Mouse (Mus musculus) thymus, adult 18-20 months (tissue): ENCODE measurements at regions not wholly inside any gene's neighbourhood (a gene's known extent, or its start where the extent isn't known, plus 50 kb on each side); places are given as distances from the start of the nearest gene placed in this dataset.

ENCODE experiments used
- DNase-seq, 2 experiments: peaks; one replicate each; pipeline ENCODE4 v3.0.0; 2022; ENCODE audit warnings: mixed read lengths in 2 of 2

GRCm38 (mm10) chr6:93094730-93095360, 151.6 kb upstream of the Adamts9 start:
- DNase-seq: no peak

DNA sequence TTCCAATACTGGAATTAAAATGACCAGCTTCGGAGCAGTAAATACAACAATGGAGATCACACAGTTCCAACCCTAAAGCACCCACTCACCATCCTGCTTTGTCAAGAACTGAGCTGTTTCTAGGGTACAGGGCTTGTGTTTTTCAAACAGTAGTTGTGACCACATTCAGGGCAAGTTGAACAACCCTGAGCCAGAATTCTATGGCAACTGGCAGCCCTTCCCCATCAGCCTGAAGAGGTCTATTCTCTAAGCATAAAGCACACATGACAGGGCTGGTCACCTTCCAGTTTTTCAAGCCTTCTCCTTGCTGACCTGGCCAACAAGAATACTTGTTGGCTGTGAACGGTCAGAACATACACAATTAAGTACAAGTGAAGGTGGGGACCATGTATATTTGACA, 150.5 kb upstream of the Adamts9 start:
- no peak for DNase-seq

GRCm38 (mm10) chr6:93087329-93087728, 144.0 kb upstream of the Adamts9 start:
- DNase-seq: no peak

DNA sequence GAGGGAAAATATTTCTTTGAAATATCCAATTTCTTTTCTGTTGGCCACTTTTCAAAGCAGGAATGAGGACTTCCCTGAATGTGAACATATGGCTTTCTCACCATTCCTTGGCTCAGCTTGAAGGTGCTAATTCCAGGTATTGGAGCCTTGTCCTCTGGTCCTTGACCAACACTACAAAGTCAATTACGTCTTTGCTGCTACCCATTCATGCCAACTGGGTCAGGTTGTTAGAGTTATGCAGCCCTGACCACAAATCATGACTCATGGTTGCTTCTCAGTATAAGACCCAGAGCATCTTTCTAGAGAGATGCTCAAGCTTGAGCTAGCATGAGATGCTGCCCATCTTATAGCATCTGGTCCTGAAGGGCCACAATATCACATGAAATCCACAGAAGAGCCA, 141.0 kb upstream of the Adamts9 start:
- DNase-seq: no peak

- DNase-seq: no peak
These were observed 140.4 kb upstream of the Adamts9 start for GRCm38 (mm10) chr6:93083716-93084115.

DNA sequence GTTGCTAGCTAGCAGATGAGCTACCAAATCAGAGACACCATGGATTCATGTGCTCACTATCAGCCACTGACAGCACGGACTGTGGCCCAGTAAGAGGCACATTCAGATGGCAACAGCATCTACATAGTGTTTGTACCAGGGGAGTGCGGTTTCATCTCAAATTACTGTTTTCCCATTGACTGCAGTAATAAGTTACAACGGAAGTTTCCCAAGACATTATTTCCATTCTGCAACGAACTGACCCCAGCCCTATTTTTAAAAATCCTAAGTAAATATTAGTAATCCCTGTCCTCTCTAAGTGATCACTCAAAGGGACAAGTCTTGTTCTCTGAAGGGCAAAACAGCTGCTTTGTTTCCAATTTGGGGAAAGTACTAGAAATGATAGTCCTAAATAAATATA, 138.9 kb upstream of the Adamts9 start:
- no peak for DNase-seq

DNA sequence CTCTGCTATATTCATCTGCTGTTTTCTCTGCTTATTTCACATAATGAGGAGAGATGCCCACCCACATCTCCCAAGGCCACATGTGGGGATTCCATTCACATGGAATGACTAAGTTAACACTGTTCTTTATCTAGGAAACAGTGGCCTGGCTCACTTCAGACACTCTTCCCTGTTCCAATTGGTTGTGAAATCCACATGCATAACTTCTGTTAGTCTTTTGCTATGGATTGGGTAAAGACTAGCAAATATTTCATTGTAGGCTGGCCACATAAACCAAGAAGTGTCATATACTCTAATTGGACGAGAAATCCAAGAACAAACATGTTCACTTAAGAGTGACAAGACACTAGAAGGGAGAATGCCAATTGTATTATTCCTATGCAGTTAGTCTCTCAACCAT, 133.4 kb upstream of the Adamts9 start:
- DNase-seq: no peak

DNA sequence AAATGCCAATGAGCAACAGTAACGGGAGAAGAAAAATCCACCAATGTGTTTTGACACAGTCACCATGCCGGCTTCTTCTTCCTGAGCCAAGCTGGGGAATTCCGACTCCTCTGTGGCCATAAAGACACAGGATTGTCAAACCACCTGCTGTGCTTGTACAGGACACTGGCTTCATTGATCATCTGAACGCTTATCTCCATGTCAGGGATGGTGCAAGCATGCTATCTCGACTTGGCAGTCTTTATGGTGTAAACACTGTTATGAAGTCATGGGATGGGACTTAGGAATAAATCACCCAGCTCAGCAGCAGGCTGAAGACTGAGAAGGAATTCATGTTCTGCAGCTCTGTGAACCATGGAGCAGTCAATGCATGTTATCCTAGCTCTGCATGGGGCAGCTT, 132.6 kb upstream of the Adamts9 start:
- DNase-seq: no peak

GRCm38 (mm10) chr6:93075011-93075410, 131.7 kb upstream of the Adamts9 start:
- DNase-seq: no peak

- DNase-seq: no peak
These were observed 127.6 kb upstream of the Adamts9 start for GRCm38 (mm10) chr6:93070916-93071315.

DNA sequence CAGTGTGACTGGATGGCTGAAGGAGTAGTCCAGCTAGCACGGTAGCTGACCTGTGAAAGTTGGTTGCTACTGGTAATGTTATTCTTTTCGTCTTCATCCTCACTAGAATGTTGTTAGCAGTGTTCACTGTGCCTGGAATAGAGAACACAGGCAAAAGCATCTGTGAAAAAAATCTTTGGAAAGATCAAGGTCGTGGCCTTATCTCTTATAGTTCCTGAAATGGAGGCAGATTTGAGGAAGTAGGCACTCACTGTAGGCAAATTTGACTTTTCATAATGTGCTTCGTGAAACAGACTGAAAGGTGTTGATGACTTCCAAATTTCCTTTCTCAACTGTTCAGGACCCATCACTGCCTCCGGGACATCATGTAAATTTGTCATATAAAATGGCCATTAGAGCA, 124.5 kb upstream of the Adamts9 start:
- no peak for DNase-seq

- DNase-seq: no peak
These were observed 123.5 kb upstream of the Adamts9 start for GRCm38 (mm10) chr6:93066553-93067376.

- DNase-seq: no peak
These were observed 122.7 kb upstream of the Adamts9 start for GRCm38 (mm10) chr6:93065917-93066552.

DNA sequence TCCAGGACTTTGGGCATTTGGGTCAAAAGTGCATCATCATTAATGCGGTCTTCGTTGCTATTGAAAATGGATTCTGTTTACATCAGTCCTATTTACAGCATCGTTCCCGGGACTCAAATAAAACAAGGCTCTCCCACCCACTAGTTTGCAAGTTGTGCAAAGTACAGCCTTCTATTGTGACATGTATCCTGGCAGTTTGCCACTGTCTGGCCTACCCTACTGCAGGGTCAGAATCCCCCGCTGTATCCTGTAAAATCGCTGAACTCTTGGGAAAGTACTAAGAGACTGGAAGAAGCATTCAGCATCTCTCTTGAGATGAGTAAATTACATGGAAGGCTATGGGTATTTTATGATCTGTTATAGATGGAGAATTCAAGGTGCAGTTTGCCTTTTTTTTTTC, 122.1 kb upstream of the Adamts9 start:
- no peak for DNase-seq

- DNase-seq: no peak
These were observed 121.1 kb upstream of the Adamts9 start for GRCm38 (mm10) chr6:93064366-93064765.

DNA sequence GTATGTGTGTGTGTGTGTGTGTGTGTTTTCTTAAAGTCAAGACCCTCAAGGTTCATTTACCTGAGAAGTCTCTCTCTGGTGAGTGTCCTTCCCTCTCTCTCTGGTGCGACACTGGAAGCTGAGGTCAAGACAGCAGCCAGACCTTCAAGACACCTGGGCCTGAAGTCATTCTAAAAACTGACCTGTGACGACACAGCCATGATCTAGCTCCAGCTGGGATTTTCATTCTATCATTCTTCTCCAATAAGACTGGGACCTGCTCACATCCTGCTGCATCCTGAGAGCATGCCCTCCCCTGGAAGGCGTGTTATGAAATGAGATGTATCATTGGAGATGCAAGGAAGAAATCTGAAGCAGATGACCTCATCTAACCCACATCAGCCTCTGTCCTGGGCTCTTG, 118.4 kb upstream of the Adamts9 start:
- DNase-seq: no peak

- no peak for DNase-seq
These were observed 102.2 kb upstream of the Adamts9 start for GRCm38 (mm10) chr6:93045524-93045923.

GRCm38 (mm10) chr6:93041041-93041440, 97.7 kb upstream of the Adamts9 start:
- DNase-seq: no peak

- DNase-seq: no peak
These were observed 88.6 kb upstream of the Adamts9 start for GRCm38 (mm10) chr6:93031812-93032330.

- no peak for DNase-seq
These were observed 83.1 kb upstream of the Adamts9 start for GRCm38 (mm10) chr6:93026068-93027022.

GRCm38 (mm10) chr6:93014534-93014933, 71.2 kb upstream of the Adamts9 start:
- DNase-seq: no peak

DNA sequence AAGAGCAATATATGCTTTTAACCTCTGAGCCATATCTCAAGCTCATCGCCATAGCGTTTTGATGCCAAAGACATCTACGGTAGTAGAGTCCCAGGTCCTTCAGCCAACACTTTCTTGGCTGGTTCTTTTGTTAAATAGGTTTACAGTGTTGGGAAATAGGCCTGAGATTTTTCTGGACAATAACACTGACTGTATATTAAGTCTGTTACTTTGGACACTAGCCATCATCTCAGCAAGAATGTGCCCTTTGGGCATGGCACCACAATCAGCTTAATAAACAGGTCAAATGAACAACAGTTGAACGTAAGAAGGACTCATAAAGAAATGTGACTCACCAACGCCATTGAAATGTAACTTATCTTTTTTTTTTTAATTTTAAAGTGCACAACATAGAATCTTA, 68.6 kb upstream of the Adamts9 start:
- DNase-seq: no peak
